Mouse (Mus musculus) neural tube, embryonic 12.5 days (tissue): ENCODE measurements around the gene Zfp804b. TPM values are rescaled to one million over a fixed set of nuclear protein-coding genes. Genes with fewer than 3 reads are reported as not detected.

ENCODE experiments used
- ATAC-seq: fragments of 200-750 bp; cut with Nextera tagmentation; 2 replicates; pipeline ENCODE4 v1.8.0; 2017; ENCODE audit warnings: low read depth, mild to moderate bottlenecking, moderate TSS enrichment, moderate library complexity; ENCODE audit not compliant: low FRiP score
- H3K27ac ChIP-seq: fragments of 300-500 bp; sonication (generic); 2 replicates; pipeline ENCODE4 v1.5.1; 2016
- H3K27me3 ChIP-seq: fragments of 300-500 bp; sonication (generic); replicated peaks from 2 replicates; pipeline ENCODE4 v1.6.1; 2016; ENCODE audit warnings: mild to moderate bottlenecking
- H3K36me3 ChIP-seq: fragments of 300-500 bp; sonication (generic); 2 replicates; pipeline ENCODE4 v1.6.1; 2016; ENCODE audit warnings: mild to moderate bottlenecking
- H3K4me1 ChIP-seq: fragments of 300-500 bp; sonication (generic); 2 replicates; pipeline ENCODE4 v1.6.1; 2016
- H3K4me2 ChIP-seq: fragments of 300-500 bp; sonication (generic); replicated peaks from 2 replicates; pipeline ENCODE4 v1.6.1; 2016; ENCODE audit warnings: mild to moderate bottlenecking
- H3K4me3 ChIP-seq: fragments of 300-500 bp; sonication (generic); 2 replicates; pipeline ENCODE4 v1.5.1; 2016
- H3K9ac ChIP-seq: fragments of 300-500 bp; sonication (generic); 2 replicates; pipeline ENCODE4 v1.6.1; 2016; ENCODE audit warnings: mild to moderate bottlenecking
- H3K9me3 ChIP-seq: fragments of 300-500 bp; sonication (generic); 2 replicates; pipeline ENCODE4 v1.6.1; 2016; ENCODE audit warnings: mild to moderate bottlenecking
- WGBS: fragments of 180-500 bp; shearing (Covaris S2); methylation state at CpG from one replicate; pipeline ENCODE4 v1.1.7; 2016; 5-methylcytosine and 5-hydroxymethylcytosine counted together
- polyA plus RNA-seq: library from polyadenylated mRNA; unstranded; fragments of >200 nt; fragmentation: Nextera tagmentation; extraction: Ambion mirVana; gene quantifications from 2 replicates; pipeline ENCODE4 v1.2.1, GENCODE M21; 2016

The Zfp804b gene
- polyA plus RNA-seq, 1 experiment from 2014 or later, result 0.75 TPM

- WGBS, result 68% methylated on average over 3 of the region's 3 CpGs
- H3K27me3 ChIP-seq, result no peaks in the 10 kb centered on the region
- no peak overlapping the region for H3K4me2 ChIP-seq
- H3K9me3 ChIP-seq, result no peaks in the 10 kb centered on the region
- no peaks in the 10 kb centered on the region for H3K4me1 ChIP-seq
- no peak overlapping the region for H3K4me3 ChIP-seq
- H3K27ac ChIP-seq, result no peak overlapping the region
- H3K9ac ChIP-seq, result no peak overlapping the region
- H3K36me3 ChIP-seq, result no peaks in the 10 kb centered on the region
- no peak for ATAC-seq
Observed at GRCm38 (mm10) chr5:7007468-7007867, 337.1 kb downstream of the Zfp804b start.

- Histone ChIP-seq H3K27me3 (no peaks in the 10 kb centered on the region), H3K9ac (no peak overlapping the region), H3K36me3 (no peaks in the 10 kb centered on the region), H3K9me3 (no peaks in the 10 kb centered on the region), H3K4me2 (no peak overlapping the region), H3K4me3 (no peak overlapping the region), H3K27ac (no peak overlapping the region), H3K4me1 (no peaks in the 10 kb centered on the region)
- ATAC-seq, result no peak
- 85% methylated on average over 4 of the region's 4 CpGs for WGBS
Observed at GRCm38 (mm10) chr5:6983993-6984392, 360.6 kb downstream of the Zfp804b start.

- Histone ChIP-seq H3K4me1 (no peaks in the 10 kb centered on the region), H3K9ac (no peak overlapping the region), H3K27ac (no peak overlapping the region), H3K27me3 (no peaks in the 10 kb centered on the region), H3K4me2 (no peak overlapping the region), H3K4me3 (no peak overlapping the region), H3K36me3 (no peaks in the 10 kb centered on the region), H3K9me3 (no peaks in the 10 kb centered on the region)
- ATAC-seq, result no peak
- 47% methylated on average over 1 of the region's 1 CpGs for WGBS
Observed at GRCm38 (mm10) chr5:6934837-6935236, 409.7 kb downstream of the Zfp804b start.

- Histone ChIP-seq H3K27me3 (no peaks in the 10 kb centered on the region), H3K9ac (no peak overlapping the region), H3K9me3 (no peaks in the 10 kb centered on the region), H3K27ac (no peak overlapping the region), H3K36me3 (no peaks in the 10 kb centered on the region), H3K4me2 (no peak overlapping the region), H3K4me1 (no peaks in the 10 kb centered on the region), H3K4me3 (no peak overlapping the region)
- ATAC-seq, result no peak
- 92% methylated on average over 3 of the region's 3 CpGs for WGBS
Observed at GRCm38 (mm10) chr5:6911290-6911689, 433.3 kb downstream of the Zfp804b start.

- H3K27me3 ChIP-seq, result no peaks in the 10 kb centered on the region
Observed at GRCm38 (mm10) chr5:6881396-6881795, 463.2 kb downstream of the Zfp804b start.

GRCm38 (mm10) chr5:6871566-6871965, 473.0 kb downstream of the Zfp804b start:
- H3K4me2 ChIP-seq, result no peak overlapping the region
- ATAC-seq, result no peak

More at GRCm38 (mm10) chr5:6881396-6881795, 463.2 kb downstream of the Zfp804b start:
- Histone ChIP-seq H3K4me2 (no peak overlapping the region), H3K4me3 (no peak overlapping the region), H3K9ac (no peak overlapping the region), H3K27ac (no peak overlapping the region), H3K36me3 (no peaks in the 10 kb centered on the region), H3K9me3 (no peaks in the 10 kb centered on the region), H3K4me1 (no peaks in the 10 kb centered on the region)
- no peak for ATAC-seq

GRCm38 (mm10) chr5:6870970-6871369, 473.6 kb downstream of the Zfp804b start:
- H3K27me3 ChIP-seq, result no peaks in the 10 kb centered on the region
- no peak for ATAC-seq
- H3K4me2 ChIP-seq, result no peak overlapping the region
- H3K9me3 ChIP-seq, result no peaks in the 10 kb centered on the region
- H3K4me3 ChIP-seq, result no peak overlapping the region
- no peaks in the 10 kb centered on the region for H3K36me3 ChIP-seq
- H3K9ac ChIP-seq, result no peak overlapping the region
- H3K27ac ChIP-seq, result no peak overlapping the region
- H3K4me1 ChIP-seq, result no peaks in the 10 kb centered on the region

More at GRCm38 (mm10) chr5:6871566-6871965, 473.0 kb downstream of the Zfp804b start:
- Histone ChIP-seq H3K36me3 (no peaks in the 10 kb centered on the region), H3K4me1 (no peaks in the 10 kb centered on the region), H3K27ac (no peak overlapping the region), H3K27me3 (no peaks in the 10 kb centered on the region), H3K9ac (no peak overlapping the region), H3K9me3 (no peaks in the 10 kb centered on the region), H3K4me3 (no peak overlapping the region)
- 89% methylated on average over 6 of the region's 6 CpGs for WGBS

GRCm38 (mm10) chr5:6795396-6795795, 549.2 kb downstream of the Zfp804b start:
- Histone ChIP-seq H3K4me2 (no peak overlapping the region), H3K4me3 (no peak overlapping the region), H3K36me3 (no peaks in the 10 kb centered on the region), H3K27ac (no peak overlapping the region), H3K4me1 (no peaks in the 10 kb centered on the region), H3K9me3 (no peaks in the 10 kb centered on the region), H3K27me3 (no peaks in the 10 kb centered on the region), H3K9ac (no peak overlapping the region)
- WGBS, result 78% methylated on average over 2 of the region's 2 CpGs
- ATAC-seq, result no peak

GRCm38 (mm10) chr5:6769357-6769892, 575.1 kb downstream of the Zfp804b start:
- Histone ChIP-seq H3K4me2 (no peak overlapping the region), H3K27ac (no peak overlapping the region), H3K27me3 (no peaks in the 10 kb centered on the region), H3K9ac (no peak overlapping the region), H3K9me3 (no peaks in the 10 kb centered on the region), H3K36me3 (no peaks in the 10 kb centered on the region), H3K4me3 (no peak overlapping the region), H3K4me1 (no peaks in the 10 kb centered on the region)
- peak; percentile 82 for ATAC-seq
- 63% methylated on average over 6 of the region's 6 CpGs for WGBS

Other genes starting within 250 kb of the Zfp804b start
- 0.27 and 0.80 TPM in 2 replicates for gene Tex47, start 40.6 kb downstream of the Zfp804b start, polyA plus RNA-seq